In genomic region chr15:80615636-80616383, GRCm38 (mm10) we compare ENCODE assay signal across 10 mouse cellular contexts. TPM values are rescaled to one million over a fixed set of nuclear protein-coding genes. Genes with fewer than 3 reads are reported as not detected.
DNase-seq lines count a peak whose midpoint lies in the region; ATAC-seq and TF ChIP-seq lines count a peak whose summit lies in the region.
"Had no signal": no experiment of that assay in that cellular context is flagged by ENCODE, and none has a peak within 500 bp of the region (broad histone marks: within the 10 kb centered on the region; RNA-seq: fewer than 3 reads in every experiment).

No protein-coding gene starts in this region.

- H3K36me3 ChIP-seq in heart, postnatal 0 days (replicated peaks; ENCODE audit: control insufficient read depth, insufficient read depth, low read length): no peaks in the 10 kb centered on the region
- no peaks in the 10 kb centered on the region for H3K36me3 ChIP-seq in embryonic facial prominence, embryonic 11.5 days (replicated peaks; ENCODE audit: control insufficient read depth, insufficient read depth, low read depth, low read length)

- no peak for TF ChIP-seq EP300 in heart, postnatal 0 days (IDR thresholded peaks at IDR 0.05; ENCODE audit: low read depth)

- no peak overlapping the region for H3K9ac ChIP-seq in heart, postnatal 0 days (replicated peaks; ENCODE audit: low read depth, low read length)
- no peak overlapping the region for H3K9ac ChIP-seq in embryonic facial prominence, embryonic 11.5 days (replicated peaks; ENCODE audit: low read length)

- no peak overlapping the region for H3K27ac ChIP-seq in heart, postnatal 0 days (ENCODE audit: low read depth)
- no peak overlapping the region for H3K27ac ChIP-seq in embryonic facial prominence, embryonic 11.5 days (replicated peaks; ENCODE audit: low read depth, low read length)
- H3K27ac ChIP-seq: macrophage had no signal

- H3K27me3 ChIP-seq in heart, postnatal 0 days (ENCODE audit: control insufficient read depth, insufficient read depth, low read length): peaks cover 12% of the 10 kb centered on the region; the same call in 1 of the 2 replicates
- peaks cover 6% of the 10 kb centered on the region; the same call in 1 of the 2 replicates for H3K27me3 ChIP-seq in embryonic facial prominence, embryonic 11.5 days (ENCODE audit: control insufficient read depth, insufficient read depth, low read length)

- DNase-seq in heart, postnatal 0 days (ENCODE audit: low spot score): no peak
- DNase-seq in heart, adult 11 months: no peak
- peak; percentile 33 for DNase-seq in embryonic facial prominence, embryonic 11.5 days (ENCODE audit: low spot score)
- DNase-seq in induced T-regulatory cell, adult 2 months (ENCODE audit: low read depth): peak; percentile 68
- DNase-seq in thymus, adult 18-20 months: peak; percentile 65 to 82
- DNase-seq in lung, postnatal 10 days: no peak
- DNase-seq in retina, postnatal 1 day: no peak

- H3K4me2 ChIP-seq in heart, postnatal 0 days (ENCODE audit: low read depth, low read length): peak overlapping the region; percentile 6; the same call in 1 of the 2 replicates
- no peak overlapping the region for H3K4me2 ChIP-seq in embryonic facial prominence, embryonic 11.5 days (ENCODE audit: low read depth, low read length)

- H3K4me3 ChIP-seq in heart, postnatal 0 days (ENCODE audit: low read depth, low read length): no peak overlapping the region
- H3K4me3 ChIP-seq in embryonic facial prominence, embryonic 11.5 days (ENCODE audit: low read depth, low read length): no peak overlapping the region

- H3K4me1 ChIP-seq in heart, postnatal 0 days (ENCODE audit: control insufficient read depth, insufficient read depth): no peaks in the 10 kb centered on the region
- peaks cover 6% of the 10 kb centered on the region; the same call in 1 of the 2 replicates for H3K4me1 ChIP-seq in embryonic facial prominence, embryonic 11.5 days (ENCODE audit: control insufficient read depth, insufficient read depth, low read length)

- WGBS in heart, postnatal 0 days: 9% methylated on average over 17 of the region's 17 CpGs
- WGBS in embryonic facial prominence, embryonic 11.5 days: 4% methylated on average over 16 of the region's 17 CpGs

- ATAC-seq in heart, postnatal 0 days (ENCODE audit: insufficient read depth, low read depth): no peak
- no peak for ATAC-seq in embryonic facial prominence, embryonic 11.5 days (replicated peaks; ENCODE audit: insufficient number of reproducible peaks, low FRiP score, low TSS enrichment, low read depth)
- no peak for ATAC-seq in megakaryocyte progenitor cell, adult 5-6 weeks (replicated peaks; ENCODE audit: poor library complexity)

- H3K9me3 ChIP-seq in heart, postnatal 0 days (replicated peaks; ENCODE audit: control insufficient read depth, low read length): no peaks in the 10 kb centered on the region
- no peaks in the 10 kb centered on the region for H3K9me3 ChIP-seq in embryonic facial prominence, embryonic 11.5 days (replicated peaks; ENCODE audit: control insufficient read depth, low read length)

- TF ChIP-seq CTCF in heart, postnatal 0 days (IDR thresholded peaks at IDR 0.05; ENCODE audit: low read depth): no peak

RNA-seq across cellular contexts. Expression of gene Grap2, which starts 43.4 kb away (rescaled TPM):
- 2.8 TPM in 1 of 2 replicates, not detected in the other for total RNA-seq in heart, postnatal 0 days (2014; rRNA removed; ENCODE audit: low replicate concordance)
- polyA plus RNA-seq in heart, postnatal 0 days (2015; fragmentation: Nextera tagmentation; extraction: Ambion mirVana): 0.46 and 1.3 TPM in 2 replicates
- 3.5 and 3.6 TPM in 2 replicates for polyA plus RNA-seq in embryonic facial prominence, embryonic 11.5 days (2014; fragmentation: Nextera tagmentation; extraction: Ambion mirVana)
- total RNA-seq in megakaryocyte progenitor cell, adult 5-6 weeks (2015): 0.05 and 1.2 TPM in 2 replicates
- 1.5 and 1.8 TPM in 2 replicates for total RNA-seq in megakaryocyte progenitor cell, adult 5-6 weeks (2017)

RNA-seq across cellular contexts. Expression of gene Enthd1, which starts 50.9 kb away (rescaled TPM):
- not detected in 2 replicates for total RNA-seq in heart, postnatal 0 days (2014; rRNA removed; ENCODE audit: low replicate concordance)
- polyA plus RNA-seq in heart, postnatal 0 days (2015; fragmentation: Nextera tagmentation; extraction: Ambion mirVana): not detected in 2 replicates
- polyA plus RNA-seq in embryonic facial prominence, embryonic 11.5 days (2014; fragmentation: Nextera tagmentation; extraction: Ambion mirVana): not detected in 2 replicates
- total RNA-seq in megakaryocyte progenitor cell, adult 5-6 weeks (2015): not detected in 2 replicates
- not detected in 2 replicates for total RNA-seq in megakaryocyte progenitor cell, adult 5-6 weeks (2017)
- total RNA-seq: layer of hippocampus, adult 8-10 months had no signal
- polyA plus RNA-seq: macrophage had no signal

RNA-seq across cellular contexts. Expression of gene Fam83f, which starts 55.8 kb away (rescaled TPM):
- total RNA-seq in heart, postnatal 0 days (2014; rRNA removed; ENCODE audit: low replicate concordance): 0.27 and 0.95 TPM in 2 replicates
- polyA plus RNA-seq in heart, postnatal 0 days (2015; fragmentation: Nextera tagmentation; extraction: Ambion mirVana): 0.12 and 0.14 TPM in 2 replicates
- 1.3 and 1.8 TPM in 2 replicates for polyA plus RNA-seq in embryonic facial prominence, embryonic 11.5 days (2014; fragmentation: Nextera tagmentation; extraction: Ambion mirVana)
- total RNA-seq in megakaryocyte progenitor cell, adult 5-6 weeks (2015): 0.05 and 0.20 TPM in 2 replicates
- 0.10 and 0.42 TPM in 2 replicates for total RNA-seq in megakaryocyte progenitor cell, adult 5-6 weeks (2017)

Comparison
In these comparisons a context has a peak if more than half of its experiments do, and no peak if none do; other contexts are left out.
1. DNase-seq: peak in embryonic facial prominence, embryonic 11.5 days (single experiment), induced T-regulatory cell, adult 2 months (single experiment) and thymus, adult 18-20 months (2 of 2); none in heart, postnatal 0 days (single experiment), heart, adult 11 months (single experiment), lung, postnatal 10 days (single experiment) and retina, postnatal 1 day (single experiment).